Mouse (Mus musculus) heart, embryonic 14.5 days (tissue): ENCODE results near the gene Grb2. TPM values are rescaled to one million over a fixed set of nuclear protein-coding genes. Genes with fewer than 3 reads are reported as not detected.
A peak's percentile ranks its signal among the peaks of the same experiment; 100 is the strongest.

ENCODE experiments used
- ATAC-seq: fragments of 200-750 bp; cut with Nextera tagmentation; 2 replicates; pipeline ENCODE4 v1.8.0; 2017; ENCODE audit warnings: low read depth, moderate TSS enrichment; ENCODE audit not compliant: insufficient number of reproducible peaks, insufficient read depth, low FRiP score
- H3K27ac ChIP-seq, 2 experiments: fragments of 200-500 bp in 1 of 2; fragments of 300-500 bp in 1 of 2; sonication (generic) in 1 of 2; replicated peaks in 1 of 2; 2 replicates each; pipeline ENCODE4 v1.5.1; 2012 to 2014; ENCODE audit warnings: low read depth in 2 of 2, low read length in 2 of 2, control low read depth in 1 of 2, mild to moderate bottlenecking in 1 of 2, mixed read lengths in 1 of 2; ENCODE audit not compliant: control insufficient read depth in 1 of 2, insufficient read depth in 1 of 2
- H3K27me3 ChIP-seq: fragments of 300-500 bp; sonication (generic); 2 replicates; pipeline ENCODE4 v1.6.1; 2014; ENCODE audit warnings: mild to moderate bottlenecking, low read length, control low read depth; ENCODE audit not compliant: control insufficient read depth, insufficient read depth
- H3K36me3 ChIP-seq: fragments of 300-500 bp; sonication (generic); 2 replicates; pipeline ENCODE4 v1.6.1; 2014; ENCODE audit warnings: mild to moderate bottlenecking, control low read depth, low read length, mixed read lengths; ENCODE audit not compliant: control insufficient read depth, insufficient read depth
- H3K4me1 ChIP-seq, 2 experiments: fragments of 200-500 bp in 1 of 2; fragments of 300-500 bp in 1 of 2; sonication (generic) in 1 of 2; 2 replicates each; pipeline ENCODE4 v1.6.1; 2012 to 2014; ENCODE audit warnings: low read length in 2 of 2, control low read depth in 1 of 2, mixed read lengths in 1 of 2; ENCODE audit not compliant: control insufficient read depth in 2 of 2, insufficient read depth in 2 of 2
- H3K4me2 ChIP-seq: fragments of 300-500 bp; sonication (generic); 2 replicates; pipeline ENCODE4 v1.6.1; 2014; ENCODE audit warnings: mild to moderate bottlenecking, low read length
- H3K4me3 ChIP-seq, 2 experiments: fragments of 200-500 bp in 1 of 2; fragments of 300-500 bp in 1 of 2; sonication (generic) in 1 of 2; 2 replicates each; pipeline ENCODE4 v1.5.1; 2012 to 2014; ENCODE audit warnings: low read length in 2 of 2, mild to moderate bottlenecking in 2 of 2, control low read depth in 1 of 2, low read depth in 1 of 2, moderate library complexity in 1 of 2; ENCODE audit not compliant: control insufficient read depth in 1 of 2, insufficient read depth in 1 of 2
- H3K9ac ChIP-seq: fragments of 300-500 bp; sonication (generic); 2 replicates; pipeline ENCODE4 v1.6.1; 2014; ENCODE audit warnings: mild to moderate bottlenecking, low read length
- H3K9me3 ChIP-seq: fragments of 300-500 bp; sonication (generic); 2 replicates; pipeline ENCODE4 v1.6.1; 2016; ENCODE audit warnings: low read length, control low read depth; ENCODE audit not compliant: control insufficient read depth
- WGBS: fragments of 180-500 bp; shearing (Covaris S2); extraction: QIAGEN DNeasy Blood & Tissue Kit; methylation state at CpG from one replicate; pipeline ENCODE4 v1.1.7; 2014; 5-methylcytosine and 5-hydroxymethylcytosine counted together
- polyA plus RNA-seq: library from polyadenylated mRNA; unstranded; fragments of >200 nt; fragmentation: Nextera tagmentation; extraction: Ambion mirVana; gene quantifications from 2 replicates; pipeline ENCODE4 v1.2.1, GENCODE M21; 2014

Grb2 gene
- polyA plus RNA-seq, 1 experiment from 2014 or later: 59.4 TPM

DNA sequence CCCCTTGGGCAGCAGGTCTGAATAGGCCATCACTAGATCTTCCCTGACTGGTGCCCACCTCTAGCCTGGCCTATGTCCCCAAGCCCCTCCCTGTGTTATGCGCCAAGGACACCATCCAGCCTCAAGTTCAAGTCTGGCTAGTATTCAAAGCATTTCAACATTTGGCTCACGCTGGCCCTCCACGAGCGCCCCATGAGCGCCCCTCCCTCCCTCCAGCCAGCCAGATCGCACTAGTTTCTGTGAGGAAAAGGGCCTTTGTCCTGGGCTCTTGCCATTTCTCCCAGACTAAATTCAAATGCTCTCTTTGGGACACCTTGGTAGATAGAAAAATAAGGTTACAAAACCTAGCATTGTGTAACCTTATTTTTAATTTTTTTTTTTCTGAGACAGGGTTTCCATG lies 92.5 kb downstream of the Grb2 start:
- Histone ChIP-seq H3K9ac (no peak overlapping the region), H3K36me3 (peaks cover 54% of the 10 kb centered on the region)
- no peak for ATAC-seq

GRCm38 (mm10) chr11:115615108-115615825 lies 93.1 kb downstream of the Grb2 start:
- peak overlapping the region; percentile 21 to 26; a peak in 3 of 4 replicates for H3K27ac ChIP-seq
- 0 out of 2 replicates have a peak overlapping the region, but pooled peaks have one; percentile 1 for H3K4me2 ChIP-seq
- H3K4me3 ChIP-seq: no peak overlapping the region
- H3K36me3 ChIP-seq: peaks cover 49% of the 10 kb centered on the region
- H3K9me3 ChIP-seq: no peaks in the 10 kb centered on the region
- no peaks in the 10 kb centered on the region for H3K27me3 ChIP-seq
- peaks cover 19 to 36% of the 10 kb centered on the region in 2 experiments; a peak in 3 of 4 replicates for H3K4me1 ChIP-seq
- H3K9ac ChIP-seq: peak overlapping the region; percentile 38; the same call in 1 of the 2 replicates
- 69% methylated on average over 15 of the region's 15 CpGs for WGBS
- no peak for ATAC-seq

More for the DNA sequence above, 92.5 kb downstream of the Grb2 start:
- H3K9me3 ChIP-seq: no peaks in the 10 kb centered on the region
- no peak overlapping the region for H3K4me3 ChIP-seq
- H3K4me1 ChIP-seq: peaks cover 19 to 36% of the 10 kb centered on the region in 2 experiments; a peak in 3 of 4 replicates
- no peaks in the 10 kb centered on the region for H3K27me3 ChIP-seq
- H3K27ac ChIP-seq: no peak overlapping the region
- no peak overlapping the region for H3K4me2 ChIP-seq
- WGBS: 83% methylated on average over 6 of the region's 6 CpGs

DNA sequence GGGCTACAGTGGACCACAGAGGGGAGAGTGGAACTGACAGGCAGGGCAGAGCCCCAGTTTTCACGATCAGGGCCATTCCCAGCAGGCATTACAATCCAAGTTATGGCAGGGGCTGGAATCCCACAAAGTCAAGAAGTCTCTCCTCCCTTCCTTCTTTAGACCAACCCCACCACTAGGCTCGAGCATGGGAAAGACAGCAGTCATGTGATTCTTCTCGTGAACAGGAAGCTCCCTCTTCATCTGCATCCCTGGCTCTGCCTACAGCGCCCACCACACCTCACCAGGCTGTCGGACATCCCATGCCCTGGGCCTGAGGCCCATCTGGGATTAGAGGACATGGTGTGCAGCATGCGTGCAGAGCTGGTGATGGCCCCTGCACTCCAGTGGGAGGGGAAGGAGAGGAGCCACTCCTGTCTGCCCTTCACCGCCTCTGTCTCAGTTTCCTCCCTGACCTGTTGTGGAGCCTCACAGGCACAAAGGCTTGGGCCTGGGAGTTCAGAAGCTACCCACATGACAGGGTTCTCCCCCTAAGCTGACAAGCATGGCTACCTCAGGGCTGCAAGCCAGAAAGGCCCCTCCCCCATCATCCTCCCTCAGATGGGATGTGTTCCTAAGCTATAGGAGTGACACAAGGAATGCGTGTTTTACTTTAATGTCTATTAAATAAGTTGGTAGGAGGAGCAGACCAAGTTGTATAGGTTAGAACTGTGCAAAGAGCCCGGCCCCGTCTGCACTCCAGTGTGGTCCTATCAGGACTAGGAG lies 93.9 kb downstream of the Grb2 start:
- no peak overlapping the region for H3K4me2 ChIP-seq
- no peaks in the 10 kb centered on the region for H3K27me3 ChIP-seq
- no peak overlapping the region for H3K4me3 ChIP-seq
- H3K36me3 ChIP-seq: peaks cover 45% of the 10 kb centered on the region
- 83% methylated on average over 10 of the region's 10 CpGs for WGBS
- no peaks in the 10 kb centered on the region for H3K9me3 ChIP-seq
- H3K9ac ChIP-seq: no peak overlapping the region
- peak overlapping the region; percentile 21 to 26; a peak in 2 of 4 replicates for H3K27ac ChIP-seq
- no peak for ATAC-seq
- peaks cover 19 to 36% of the 10 kb centered on the region in 2 experiments; a peak in 3 of 4 replicates for H3K4me1 ChIP-seq

GRCm38 (mm10) chr11:115613138-115613945 lies 95.1 kb downstream of the Grb2 start:
- peak overlapping the region; percentile 63 to 78 for H3K4me3 ChIP-seq
- H3K27ac ChIP-seq: peak overlapping the region; percentile 82 to 96
- no peaks in the 10 kb centered on the region for H3K27me3 ChIP-seq
- H3K4me1 ChIP-seq: peaks cover 19 to 36% of the 10 kb centered on the region in 2 experiments; a peak in 3 of 4 replicates
- WGBS: 2% methylated on average over 16 of the region's 16 CpGs
- peaks cover 47% of the 10 kb centered on the region for H3K36me3 ChIP-seq
- no peaks in the 10 kb centered on the region for H3K9me3 ChIP-seq
- H3K4me2 ChIP-seq: peak overlapping the region; percentile 95
- no peak for ATAC-seq
- peak overlapping the region; percentile 90 for H3K9ac ChIP-seq

- peak within 1 kb of the TSS; percentile 90 for H3K9ac ChIP-seq
- peaks cover 50% of the 10 kb centered on the region for H3K36me3 ChIP-seq
- under 1% methylated on average over 62 of the region's 80 CpGs for WGBS
- peak within 1 kb of the TSS; percentile 95 for H3K4me2 ChIP-seq
- no peaks in the 10 kb centered on the region for H3K9me3 ChIP-seq
- peak within 1 kb of the TSS; percentile 63 to 78 for H3K4me3 ChIP-seq
- H3K27ac ChIP-seq: peak within 1 kb of the TSS; percentile 82 to 96
- H3K27me3 ChIP-seq: no peaks in the 10 kb centered on the region
- H3K4me1 ChIP-seq: peaks cover 19 to 36% of the 10 kb centered on the region in 2 experiments; a peak in 3 of 4 replicates
- peak; percentile 77 for ATAC-seq
Measured at GRCm38 (mm10) chr11:115612410-115613137, 95.8 kb downstream of the Grb2 start, which contains the start of gene Mif4gd. Gene Mif4gd, minus strand, starts transcription at chr11:115612969.

DNA sequence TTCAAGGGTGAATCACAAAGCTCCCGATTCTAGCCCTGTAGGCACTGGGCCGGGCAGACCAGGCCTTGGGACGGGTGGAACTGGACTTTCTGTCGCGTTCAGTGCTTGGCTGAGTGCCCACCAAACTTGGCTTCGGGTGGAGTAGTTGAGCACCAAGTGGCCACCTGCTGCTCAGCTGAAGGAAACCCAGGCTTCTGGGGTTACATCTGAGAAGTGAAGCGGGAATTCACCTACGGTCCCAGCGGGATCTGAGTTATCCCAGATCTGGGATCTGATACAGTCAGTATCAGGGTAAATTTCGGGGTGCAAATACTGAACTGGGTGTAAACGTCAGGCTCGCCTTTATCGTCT lies 96.4 kb downstream of the Grb2 start:
- peak overlapping the region; percentile 72 to 96 for H3K27ac ChIP-seq
- peak overlapping the region; percentile 90 for H3K9ac ChIP-seq
- H3K4me3 ChIP-seq: peak overlapping the region; percentile 63 to 78
- no peaks in the 10 kb centered on the region for H3K9me3 ChIP-seq
- H3K36me3 ChIP-seq: peaks cover 53% of the 10 kb centered on the region
- no peaks in the 10 kb centered on the region for H3K27me3 ChIP-seq
- peak; percentile 28; the same call in 1 of the 2 replicates for ATAC-seq
- WGBS: under 1% methylated on average over 13 of the region's 13 CpGs
- peak overlapping the region; percentile 95 for H3K4me2 ChIP-seq
- H3K4me1 ChIP-seq: peaks cover 19 to 30% of the 10 kb centered on the region in 2 experiments; a peak in 3 of 4 replicates
